ENCODE assay signal across 26 mouse cellular contexts in the genomic region with DNA sequence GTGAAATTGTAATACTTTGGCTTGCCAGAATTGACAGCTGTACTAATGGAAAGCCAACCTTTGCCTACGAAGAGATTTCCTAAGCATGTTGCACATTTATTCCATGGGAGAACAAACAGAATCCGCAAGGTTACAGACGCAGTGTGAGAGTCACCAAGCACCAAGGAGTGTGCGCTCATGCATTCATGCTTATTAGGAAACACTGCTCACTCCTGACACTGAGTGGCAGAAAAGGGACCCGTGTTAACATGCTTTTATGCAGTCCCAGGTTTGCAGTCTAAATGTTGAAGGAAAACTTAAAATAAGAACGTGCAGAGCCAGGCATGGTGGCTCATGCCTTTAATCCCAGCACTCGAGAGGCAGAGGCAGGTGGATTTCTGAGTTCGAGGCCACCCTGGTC. TPM values are rescaled to one million over a fixed set of nuclear protein-coding genes. Genes with fewer than 3 reads are reported as not detected.
"Had no signal": no experiment of that assay in that cellular context is flagged by ENCODE, and none has a peak within 500 bp of the region (broad histone marks: within the 10 kb centered on the region; RNA-seq: fewer than 3 reads in every experiment).

No protein-coding gene starts in this region.

- H3K4me3 ChIP-seq: left cerebral cortex, adult 2 months; midbrain, embryonic 15.5 days; myocyte; neural tube, embryonic 13.5 days had no signal

- ATAC-seq: liver, postnatal 0 days; lung, postnatal 0 days; midbrain, embryonic 15.5 days had no signal

- H3K9me3 ChIP-seq: midbrain, embryonic 15.5 days; neural tube, embryonic 13.5 days had no signal

- H3K27me3 ChIP-seq: midbrain, embryonic 15.5 days had no signal

- DNase-seq: kidney, adult 18-20 months; kidney, adult 9 months; kidney, postnatal 14 days; kidney, postnatal 4 days; layer of hippocampus, adult 9-11 months; layer of hippocampus, postnatal 36 days; liver, postnatal 0 days; lung, embryonic 14.5 days; right cerebral cortex, adult 18-20 months; right cerebral cortex, postnatal 14 days; right cerebral cortex, postnatal 4 days; thymus, adult 2 months; thymus, postnatal 14 days; thymus, postnatal 4 days had no signal

- H3K4me1 ChIP-seq: midbrain, embryonic 15.5 days; neural tube, embryonic 13.5 days had no signal

- H3K27ac ChIP-seq: left cerebral cortex, adult 2 months; liver, embryonic 14.5 days; macrophage; midbrain, embryonic 15.5 days; neural tube, embryonic 13.5 days; stomach, postnatal 0 days had no signal

- H3K9ac ChIP-seq: liver, embryonic 14.5 days; liver, postnatal 0 days; lung, embryonic 14.5 days; midbrain, embryonic 15.5 days; neural tube, embryonic 13.5 days had no signal

- H3K36me3 ChIP-seq: midbrain, embryonic 15.5 days; neural tube, embryonic 13.5 days had no signal

- H3K4me2 ChIP-seq: lung, embryonic 14.5 days; midbrain, embryonic 15.5 days; neural tube, embryonic 13.5 days had no signal

RNA-seq across cellular contexts. Expression of a gene that starts 7.2 kb away (rescaled TPM):
- total RNA-seq: megakaryocyte, adult 5-6 weeks; monocyte, adult 5-6 weeks; neutrophil, adult 5-6 weeks had no signal
- polyA plus RNA-seq: liver, adult 2 months; liver, postnatal 0 days; macrophage; myocyte had no signal
